In genomic region chr14:60061023-60061422, GRCm38 (mm10) we compare ENCODE assay signal across 23 mouse cellular contexts.
"Had no signal": no experiment of that assay in that cellular context is flagged by ENCODE, and none has a peak within 500 bp of the region (broad histone marks: within the 10 kb centered on the region; RNA-seq: fewer than 3 reads in every experiment).

No protein-coding gene starts in this region.

- H3K27ac ChIP-seq: forebrain, embryonic 15.5 days; heart, embryonic 10.5 days; hindbrain, embryonic 13.5 days; hindbrain, embryonic 15.5 days; hindbrain, postnatal 0 days; kidney, embryonic 15.5 days; kidney, postnatal 0 days; limb, embryonic 13.5 days had no signal

- H3K9me3 ChIP-seq: forebrain, embryonic 15.5 days; heart, embryonic 10.5 days; heart, embryonic 12.5 days; hindbrain, embryonic 13.5 days; hindbrain, embryonic 15.5 days; kidney, embryonic 15.5 days; limb, embryonic 13.5 days had no signal

- DNase-seq: forebrain, postnatal 0 days; gastrocnemius, postnatal 14 days; gastrocnemius, postnatal 36 days; heart, adult 18-20 months; heart, postnatal 10 days; kidney, adult 11 months; kidney, adult 2 months; kidney, adult 9 months; kidney, postnatal 14 days; kidney, postnatal 36 days; layer of hippocampus, adult 9-11 months; layer of hippocampus, postnatal 36 days; left cerebral cortex, postnatal 4 days had no signal

- H3K27me3 ChIP-seq: forebrain, embryonic 15.5 days; heart, embryonic 12.5 days; hindbrain, embryonic 13.5 days; hindbrain, embryonic 15.5 days; kidney, embryonic 15.5 days; limb, embryonic 13.5 days had no signal

- H3K36me3 ChIP-seq: forebrain, embryonic 15.5 days; heart, embryonic 10.5 days; heart, embryonic 12.5 days; hindbrain, embryonic 13.5 days; hindbrain, embryonic 15.5 days; kidney, embryonic 15.5 days; limb, embryonic 13.5 days had no signal

- H3K9ac ChIP-seq: forebrain, embryonic 15.5 days; forebrain, postnatal 0 days; heart, embryonic 12.5 days; hindbrain, embryonic 13.5 days; hindbrain, embryonic 15.5 days; kidney, embryonic 15.5 days; limb, embryonic 13.5 days had no signal

- H3K4me2 ChIP-seq: forebrain, embryonic 15.5 days; heart, embryonic 12.5 days; hindbrain, embryonic 13.5 days; hindbrain, embryonic 15.5 days; kidney, embryonic 15.5 days; limb, embryonic 13.5 days had no signal

- H3K4me1 ChIP-seq: forebrain, embryonic 15.5 days; heart, embryonic 10.5 days; heart, embryonic 12.5 days; hindbrain, embryonic 13.5 days; hindbrain, embryonic 15.5 days; kidney, embryonic 15.5 days; limb, embryonic 13.5 days had no signal

- ATAC-seq: forebrain, embryonic 15.5 days; forebrain, postnatal 0 days; hindbrain, postnatal 0 days; intestine, embryonic 16.5 days had no signal

- H3K4me3 ChIP-seq: forebrain, embryonic 15.5 days; heart, embryonic 10.5 days; heart, embryonic 12.5 days; hindbrain, embryonic 13.5 days; hindbrain, embryonic 15.5 days; kidney, embryonic 15.5 days; limb, embryonic 13.5 days had no signal
